Comparison of ENCODE assay signal across 9 mouse cellular contexts in the genomic region with DNA sequence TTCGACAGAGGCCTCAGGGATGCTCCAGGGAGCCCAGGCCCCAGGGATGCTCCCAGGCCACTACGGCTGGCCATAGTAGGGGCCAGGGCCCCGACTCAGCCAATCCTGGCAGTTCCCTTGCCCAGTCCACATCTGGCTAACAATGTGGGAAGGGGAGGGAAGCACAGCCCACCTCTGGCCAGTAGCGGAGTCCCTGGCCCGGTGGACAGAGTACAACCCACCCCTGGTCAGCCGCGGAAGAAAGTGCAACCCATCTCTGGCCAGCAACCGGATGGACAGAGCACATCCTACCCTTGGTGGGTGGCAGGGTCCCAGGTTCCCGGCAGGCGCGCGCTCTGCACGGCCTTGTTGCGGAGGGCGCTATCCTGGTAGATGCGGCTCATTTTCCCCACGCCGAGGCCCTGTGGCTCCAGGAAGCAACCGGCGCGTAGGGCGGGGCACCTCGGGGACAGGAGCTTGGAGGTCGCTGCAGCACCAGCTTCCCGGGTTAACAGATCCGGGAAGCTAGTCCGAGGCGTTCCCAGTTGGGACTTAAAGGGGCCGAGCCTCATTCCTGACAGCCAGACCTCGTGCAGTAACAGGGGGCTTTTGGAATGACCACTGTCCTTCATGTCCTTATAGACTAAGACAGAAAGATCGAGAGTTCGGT. TPM values are rescaled to one million over a fixed set of nuclear protein-coding genes. Genes with fewer than 3 reads are reported as not detected.
DNase-seq lines count a peak whose midpoint lies in the region; ATAC-seq lines count a peak whose summit lies in the region.
"Had no signal": no experiment of that assay in that cellular context is flagged by ENCODE, and none has a peak within 500 bp of the region (broad histone marks: within the 10 kb centered on the region; RNA-seq: fewer than 3 reads in every experiment).

TSS of gene Arpin (minus strand) at position 498 of the 649 bp plus-strand sequence.

- under 1% methylated on average over 32 of the region's 32 CpGs for WGBS in embryonic facial prominence, embryonic 13.5 days
- WGBS in limb, embryonic 13.5 days: 2% methylated on average over 32 of the region's 32 CpGs
- 1% methylated on average over 32 of the region's 32 CpGs for WGBS in midbrain, embryonic 14.5 days
- WGBS in stomach, embryonic 16.5 days: 2% methylated on average over 32 of the region's 32 CpGs

- peak; percentile 74 for ATAC-seq in embryonic facial prominence, embryonic 13.5 days (ENCODE audit: insufficient number of reproducible peaks, insufficient read depth, low FRiP score, low TSS enrichment, low read depth)
- peak; percentile 51; the same call in 1 of the 2 replicates for ATAC-seq in limb, embryonic 13.5 days (ENCODE audit: low FRiP score, low read depth)
- ATAC-seq in midbrain, embryonic 14.5 days (ENCODE audit: low FRiP score, low TSS enrichment): peak; percentile 55; the same call in 1 of the 2 replicates
- ATAC-seq in stomach, embryonic 16.5 days (ENCODE audit: insufficient read depth, low FRiP score): peak; percentile 79

- no peaks in the 10 kb centered on the region for H3K9me3 ChIP-seq in embryonic facial prominence, embryonic 13.5 days
- no peaks in the 10 kb centered on the region for H3K9me3 ChIP-seq in limb, embryonic 13.5 days
- H3K9me3 ChIP-seq in midbrain, embryonic 14.5 days (ENCODE audit: control insufficient read depth, low read length): no peaks in the 10 kb centered on the region
- H3K9me3 ChIP-seq in stomach, embryonic 16.5 days (replicated peaks; ENCODE audit: control insufficient read depth, low read length): no peaks in the 10 kb centered on the region
- H3K9me3 ChIP-seq: G1E had no signal

- H3K9ac ChIP-seq in embryonic facial prominence, embryonic 13.5 days: peak within 1 kb of the TSS; percentile 80
- H3K9ac ChIP-seq in limb, embryonic 13.5 days: peak within 1 kb of the TSS; percentile 76
- H3K9ac ChIP-seq in midbrain, embryonic 14.5 days (replicated peaks; ENCODE audit: low read length): peak within 1 kb of the TSS; percentile 64
- H3K9ac ChIP-seq in stomach, embryonic 16.5 days (ENCODE audit: low read length): peak within 1 kb of the TSS; percentile 90

- peak within 1 kb of the TSS; percentile 59 for H3K4me3 ChIP-seq in embryonic facial prominence, embryonic 13.5 days
- H3K4me3 ChIP-seq in limb, embryonic 13.5 days: peak within 1 kb of the TSS; percentile 52
- H3K4me3 ChIP-seq in midbrain, embryonic 14.5 days (replicated peaks; ENCODE audit: low read depth, low read length): peak within 1 kb of the TSS; percentile 47
- peak within 1 kb of the TSS; percentile 70 for H3K4me3 ChIP-seq in stomach, embryonic 16.5 days (replicated peaks; ENCODE audit: low read length)

- peaks cover 20% of the 10 kb centered on the region for H3K4me1 ChIP-seq in embryonic facial prominence, embryonic 13.5 days
- H3K4me1 ChIP-seq in limb, embryonic 13.5 days: peaks cover 14% of the 10 kb centered on the region
- H3K4me1 ChIP-seq in midbrain, embryonic 14.5 days (ENCODE audit: control insufficient read depth, insufficient read depth, low read length): peaks cover 11% of the 10 kb centered on the region
- peaks cover 4% of the 10 kb centered on the region; the same call in 1 of the 2 replicates for H3K4me1 ChIP-seq in stomach, embryonic 16.5 days (ENCODE audit: control insufficient read depth, insufficient read depth, low read length)

- DNase-seq in thymus, postnatal 4 days: peak; percentile 33
- DNase-seq in thymus, postnatal 25 days: no peak
- peak; percentile 79 to 84 for DNase-seq in heart, adult 9 months (ENCODE audit: low spot score in 2 of 2)
- peak; percentile 78 for DNase-seq in kidney, adult 9 months
- peak; percentile 81 for DNase-seq in midbrain, embryonic 14.5 days

- no peaks in the 10 kb centered on the region for H3K27me3 ChIP-seq in embryonic facial prominence, embryonic 13.5 days
- no peaks in the 10 kb centered on the region for H3K27me3 ChIP-seq in limb, embryonic 13.5 days
- no peaks in the 10 kb centered on the region for H3K27me3 ChIP-seq in midbrain, embryonic 14.5 days (ENCODE audit: control insufficient read depth, insufficient read depth, low read length)
- no peaks in the 10 kb centered on the region for H3K27me3 ChIP-seq in stomach, embryonic 16.5 days (ENCODE audit: control insufficient read depth, insufficient read depth, low read length)

- peak within 1 kb of the TSS; percentile 85 for H3K4me2 ChIP-seq in embryonic facial prominence, embryonic 13.5 days
- H3K4me2 ChIP-seq in limb, embryonic 13.5 days (replicated peaks): peak within 1 kb of the TSS; percentile 82
- H3K4me2 ChIP-seq in midbrain, embryonic 14.5 days (ENCODE audit: low read length): peak within 1 kb of the TSS; percentile 75
- H3K4me2 ChIP-seq in stomach, embryonic 16.5 days (ENCODE audit: low read depth, low read length): peak within 1 kb of the TSS; percentile 63

- peak within 1 kb of the TSS; percentile 62 for H3K27ac ChIP-seq in embryonic facial prominence, embryonic 13.5 days
- H3K27ac ChIP-seq in limb, embryonic 13.5 days: no peak within 1 kb of the TSS
- H3K27ac ChIP-seq in midbrain, embryonic 14.5 days (replicated peaks; ENCODE audit: low read depth, low read length): peak within 1 kb of the TSS; percentile 52
- peak within 1 kb of the TSS; percentile 91 for H3K27ac ChIP-seq in stomach, embryonic 16.5 days (ENCODE audit: low read length)

- peaks cover 11% of the 10 kb centered on the region for H3K36me3 ChIP-seq in embryonic facial prominence, embryonic 13.5 days
- no peaks in the 10 kb centered on the region for H3K36me3 ChIP-seq in limb, embryonic 13.5 days
- H3K36me3 ChIP-seq in midbrain, embryonic 14.5 days (ENCODE audit: control insufficient read depth, insufficient read depth, low read length): no peaks in the 10 kb centered on the region
- H3K36me3 ChIP-seq in stomach, embryonic 16.5 days (ENCODE audit: control insufficient read depth, insufficient read depth, low read length): no peaks in the 10 kb centered on the region
- H3K36me3 ChIP-seq: G1E had no signal

RNA-seq across cellular contexts. Expression of gene Arpin, which starts in this region (rescaled TPM):
- polyA plus RNA-seq in embryonic facial prominence, embryonic 13.5 days (2015; fragmentation: Nextera tagmentation; extraction: Ambion mirVana): 24.2 and 25.6 TPM in 2 replicates
- 18.8 and 20.3 TPM in 2 replicates for polyA plus RNA-seq in limb, embryonic 13.5 days (2015; fragmentation: Nextera tagmentation; extraction: Ambion mirVana)
- polyA plus RNA-seq in midbrain, embryonic 14.5 days (2014; fragmentation: Nextera tagmentation; extraction: Ambion mirVana): 15.4 and 17.9 TPM in 2 replicates
- 38.1 and 41.3 TPM in 2 replicates for polyA plus RNA-seq in stomach, embryonic 16.5 days (2015; fragmentation: Nextera tagmentation; extraction: Ambion mirVana)
- polyA plus RNA-seq: G1E had no signal
